Mouse (Mus musculus) embryonic fibroblast, embryonic 13.5 days (primary cell): ENCODE measurements around the gene Arhgap31.

Source experiments
- CTCF ChIP-seq: IDR thresholded peaks from 2 replicates; pipeline ENCODE4 v1.5.1; 2011; ENCODE audit warnings: mild to moderate bottlenecking, control low read depth, low read length, moderate library complexity, borderline replicate concordance; ENCODE audit not compliant: insufficient read depth
- POLR2A ChIP-seq: IDR thresholded peaks from 2 replicates; pipeline ENCODE4 v1.6.1; 2011; ENCODE audit warnings: low read depth, mild to moderate bottlenecking, control low read depth, low read length, moderate library complexity

- TF ChIP-seq CTCF: no peak
- TF ChIP-seq POLR2A: no peak
Observed at GRCm38 (mm10) chr16:38666523-38666922, 46.6 kb downstream of the Arhgap31 start.
